Mouse (Mus musculus) cerebellum, postnatal 14 days (tissue): Measurements from ENCODE around the gene Gm37240.
A peak's percentile ranks its signal among the peaks of the same experiment; 100 is the strongest.

Experiments
- DNase-seq, 2 experiments: peaks; one replicate each; pipeline ENCODE4 v3.0.0; 2021; ENCODE audit warnings: mixed read lengths in 2 of 2

Gene Gm37240

DNA sequence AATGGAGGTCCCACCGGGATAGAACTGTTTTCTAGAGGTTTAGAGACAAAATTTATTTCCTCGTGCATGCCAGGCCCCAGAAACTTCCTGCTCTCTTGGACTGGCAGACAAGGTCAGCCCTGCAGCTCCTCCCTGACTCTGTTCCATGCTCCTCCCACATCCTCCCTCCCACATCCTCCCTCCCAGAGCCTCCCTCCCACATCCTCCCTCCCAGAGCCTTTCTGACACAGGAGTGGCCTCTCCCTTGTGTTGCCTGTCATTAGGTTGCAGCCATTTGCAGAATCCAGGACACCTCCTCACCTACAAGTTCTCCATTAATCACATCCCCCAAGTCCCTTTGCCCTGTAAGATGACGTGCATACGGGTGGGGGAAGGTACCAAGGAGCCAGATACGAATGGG is 404.7 kb downstream of the Gm37240 start:
- peak; percentile 69 to 76 for DNase-seq

DNA sequence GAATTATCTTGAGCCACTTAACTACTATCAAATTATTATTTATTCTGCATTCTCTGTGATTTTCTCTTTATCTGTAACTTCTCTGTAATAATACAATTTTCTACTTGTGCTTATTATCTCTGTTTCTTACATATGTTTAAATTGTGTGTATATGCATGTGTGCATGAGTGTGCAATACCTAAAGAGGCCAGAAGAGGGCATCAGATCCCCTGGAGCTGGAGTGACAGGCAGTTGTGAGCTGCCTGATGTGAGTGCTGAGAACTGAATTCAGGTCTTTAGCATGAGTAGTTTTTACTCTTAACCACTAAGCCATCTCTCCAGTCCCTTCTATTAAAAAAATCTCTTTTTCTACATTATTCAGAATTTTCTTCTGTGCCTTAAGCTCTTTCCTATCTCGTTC is 406.7 kb downstream of the Gm37240 start:
- DNase-seq: no peak

DNA sequence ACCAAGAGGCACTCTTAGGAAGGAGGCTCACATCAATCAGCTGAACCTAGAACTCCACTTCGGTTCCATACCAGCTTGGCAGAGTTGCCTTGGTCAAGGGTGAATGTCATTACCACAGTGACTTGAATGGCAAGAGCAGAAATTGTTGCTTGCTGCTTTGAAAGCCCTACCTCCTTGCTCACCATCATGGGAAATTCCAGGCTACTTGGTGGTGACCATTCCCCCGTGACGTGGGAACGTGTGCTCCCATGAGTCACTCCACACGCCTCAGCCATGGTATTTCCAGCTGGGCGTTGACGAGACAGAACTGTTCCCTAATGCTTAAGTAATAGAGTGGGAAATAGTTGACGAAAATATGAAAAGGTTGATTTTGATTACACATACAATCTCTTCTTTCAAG is 408.6 kb downstream of the Gm37240 start:
- DNase-seq: no peak

GRCm38 (mm10) chr3:85469711-85470110 is 417.6 kb downstream of the Gm37240 start:
- DNase-seq: peak in 1 of 2 experiments; percentile 23

- DNase-seq: peak in 1 of 2 experiments; percentile 38
Observed at GRCm38 (mm10) chr3:85468995-85469394, 418.3 kb downstream of the Gm37240 start.

DNA sequence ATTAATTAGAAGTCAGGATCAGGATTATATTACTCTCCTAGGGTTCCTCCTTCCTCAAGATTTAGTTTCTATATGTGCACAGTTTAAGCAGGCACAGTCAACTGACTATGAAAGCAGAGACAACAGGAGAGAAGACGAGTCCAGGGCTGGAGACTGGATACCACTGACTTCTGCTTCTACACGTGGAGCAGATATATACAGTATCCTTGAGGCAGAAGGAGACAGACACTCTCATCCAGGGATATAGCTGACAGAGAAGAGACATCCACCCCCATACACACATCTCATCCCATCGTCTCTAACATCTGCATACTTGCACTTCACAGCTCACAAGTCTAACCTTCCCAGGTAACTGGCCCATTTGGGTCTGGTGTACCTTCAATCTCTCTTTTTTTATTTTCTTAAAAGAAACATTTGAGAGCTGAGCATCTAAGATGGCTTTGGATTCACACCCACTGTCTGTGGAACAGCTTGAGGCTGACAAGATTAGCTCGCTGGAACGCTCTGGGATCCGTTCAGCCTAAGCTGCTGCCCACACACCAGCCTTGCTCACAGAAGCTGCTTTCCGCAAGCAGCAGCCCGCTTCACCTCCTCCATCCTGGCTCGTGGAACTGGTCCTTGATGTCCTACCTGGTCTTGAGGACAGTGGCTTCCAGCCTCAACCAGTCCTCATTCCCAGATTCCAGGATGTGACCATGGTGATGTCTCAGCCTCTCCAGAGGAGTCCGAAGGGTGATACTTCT is 421.9 kb downstream of the Gm37240 start:
- peak; percentile 39 to 41 for DNase-seq

GRCm38 (mm10) chr3:85460021-85460420 is 427.3 kb downstream of the Gm37240 start:
- no peak for DNase-seq

DNA sequence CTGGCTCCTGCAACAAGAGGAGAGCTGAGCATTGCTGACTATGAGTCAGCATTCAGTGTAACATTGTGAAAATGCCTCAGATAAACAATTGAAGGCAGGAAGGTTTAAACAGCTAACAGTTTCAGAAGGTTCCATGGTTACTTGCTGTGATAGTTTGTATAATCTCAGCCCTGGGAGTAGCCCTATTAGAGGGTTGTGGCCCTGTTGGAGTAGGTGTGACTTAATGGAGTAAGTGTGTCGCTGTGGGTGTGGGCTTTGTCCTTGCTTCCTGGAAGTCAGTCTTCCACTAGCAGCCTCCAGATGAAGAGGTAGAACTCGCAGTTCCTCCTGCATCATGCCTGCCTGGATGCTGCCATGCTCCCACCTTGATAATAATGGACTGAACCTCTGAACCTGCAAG is 430.3 kb downstream of the Gm37240 start:
- DNase-seq: no peak

GRCm38 (mm10) chr3:85455453-85455852 is 431.9 kb downstream of the Gm37240 start:
- no peak for DNase-seq

DNA sequence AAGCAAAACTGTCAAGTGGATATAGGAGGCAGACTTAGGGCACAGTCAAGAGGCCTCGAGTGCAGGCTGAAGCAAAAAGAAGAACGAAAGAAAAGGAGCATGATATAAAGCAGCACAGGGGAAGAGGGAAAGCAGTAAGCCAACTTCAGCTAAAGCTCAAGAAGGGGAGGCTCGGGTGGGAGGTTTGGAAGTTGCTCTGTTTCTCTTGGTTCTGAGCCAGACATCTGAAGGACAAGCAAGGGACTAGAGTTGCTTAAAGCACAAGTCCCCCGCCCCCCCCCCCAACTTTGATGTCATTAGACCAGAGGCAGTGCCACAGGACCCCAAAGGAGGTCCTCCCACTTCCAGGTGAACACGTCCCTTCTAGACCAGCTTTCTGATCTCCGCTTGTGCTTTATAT is 433.3 kb downstream of the Gm37240 start:
- DNase-seq: no peak

- peak; percentile 36 to 69 for DNase-seq
Observed at GRCm38 (mm10) chr3:85449461-85449860, 437.9 kb downstream of the Gm37240 start.

DNA sequence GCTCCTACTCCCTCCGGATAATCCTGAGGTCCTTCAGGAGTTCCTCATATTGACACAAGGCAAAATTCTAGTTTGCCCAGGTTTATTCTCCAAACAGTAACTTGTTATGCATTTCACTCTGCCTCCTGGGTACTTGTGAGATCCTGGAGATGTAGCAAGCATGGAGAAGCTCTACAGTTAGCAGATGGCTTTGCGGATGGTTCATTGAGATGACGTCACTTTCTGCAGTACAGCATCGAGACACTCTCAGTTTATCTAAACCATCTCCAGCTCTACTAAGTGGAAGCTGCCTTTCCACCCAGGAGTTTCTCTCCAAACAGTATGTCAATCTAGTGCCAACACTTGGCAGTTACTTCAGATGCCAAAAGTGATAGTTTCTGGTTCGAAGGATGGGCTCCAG is 444.5 kb downstream of the Gm37240 start:
- no peak for DNase-seq

- DNase-seq: no peak
Observed at GRCm38 (mm10) chr3:85442261-85442660, 445.1 kb downstream of the Gm37240 start.

GRCm38 (mm10) chr3:85435406-85435805 is 451.9 kb downstream of the Gm37240 start:
- DNase-seq: no peak

- DNase-seq: no peak
Observed at GRCm38 (mm10) chr3:85431208-85431607, 456.1 kb downstream of the Gm37240 start.

- DNase-seq: no peak
Observed at GRCm38 (mm10) chr3:85423376-85423997, 463.8 kb downstream of the Gm37240 start.

GRCm38 (mm10) chr3:85421403-85421802 is 465.9 kb downstream of the Gm37240 start:
- no peak for DNase-seq

- no peak for DNase-seq
Observed at GRCm38 (mm10) chr3:85417663-85418062, 469.7 kb downstream of the Gm37240 start.

DNA sequence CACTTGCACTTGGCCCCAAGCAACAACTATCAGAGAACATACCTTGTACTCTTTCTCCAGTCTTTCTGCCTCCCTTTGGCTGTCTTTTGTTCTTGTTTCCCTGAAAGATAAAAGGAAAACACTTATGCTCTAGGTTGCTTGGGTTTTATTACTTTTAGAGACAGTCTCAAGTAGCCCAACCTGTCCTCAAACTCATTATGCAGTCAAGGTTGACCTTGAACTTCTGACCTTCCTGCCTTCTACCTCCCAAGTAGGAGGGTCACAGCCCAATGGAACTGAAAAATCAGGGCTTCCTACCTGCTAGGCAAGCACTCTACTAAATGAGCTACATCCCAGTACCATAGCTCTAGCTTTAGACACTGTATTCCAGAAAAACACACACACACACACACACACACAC is 488.5 kb downstream of the Gm37240 start:
- no peak for DNase-seq

DNA sequence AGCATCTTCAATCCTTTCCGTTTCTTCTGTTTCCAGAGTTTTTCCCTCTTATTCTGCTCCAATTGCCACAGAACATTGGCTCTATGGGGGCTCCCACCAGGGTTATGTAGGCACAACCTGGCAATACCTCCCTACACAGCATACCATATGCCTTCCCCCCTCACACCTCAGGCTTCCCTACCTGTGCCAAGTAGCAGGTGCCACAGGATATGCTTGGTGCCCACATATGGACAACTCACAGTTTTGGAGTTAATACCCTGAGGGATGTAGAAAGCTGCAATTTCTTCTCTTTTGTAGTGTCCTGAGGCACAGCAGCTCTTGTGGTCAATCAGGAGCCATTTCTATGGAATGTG is 488.9 kb downstream of the Gm37240 start:
- peak; percentile 81 to 89 for DNase-seq

- peak in 1 of 2 experiments; percentile 51 for DNase-seq
Observed at GRCm38 (mm10) chr3:85397816-85398482, 489.4 kb downstream of the Gm37240 start.

DNA sequence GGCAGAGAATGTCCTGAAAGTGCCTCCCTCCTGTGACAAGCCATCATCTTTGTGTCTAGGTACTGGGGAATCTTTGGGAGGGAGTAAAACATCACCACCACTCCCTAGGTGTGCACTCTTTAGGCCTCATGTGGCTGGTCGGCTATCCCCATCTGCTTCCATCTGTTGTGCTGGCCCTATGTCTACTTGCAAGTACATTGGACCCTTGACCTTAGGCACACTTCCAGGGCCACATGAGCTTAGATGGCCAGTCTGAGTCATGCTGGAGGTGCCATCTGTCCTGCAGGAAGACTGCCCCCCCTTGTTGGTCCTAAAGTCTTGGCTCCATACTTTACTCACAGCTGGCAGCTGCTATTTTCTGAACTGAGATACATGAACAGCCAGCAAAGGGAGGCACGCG is 493.9 kb downstream of the Gm37240 start:
- peak; percentile 81 to 89 for DNase-seq

- DNase-seq: no peak
Observed at GRCm38 (mm10) chr3:85391756-85392155, 495.6 kb downstream of the Gm37240 start.

DNA sequence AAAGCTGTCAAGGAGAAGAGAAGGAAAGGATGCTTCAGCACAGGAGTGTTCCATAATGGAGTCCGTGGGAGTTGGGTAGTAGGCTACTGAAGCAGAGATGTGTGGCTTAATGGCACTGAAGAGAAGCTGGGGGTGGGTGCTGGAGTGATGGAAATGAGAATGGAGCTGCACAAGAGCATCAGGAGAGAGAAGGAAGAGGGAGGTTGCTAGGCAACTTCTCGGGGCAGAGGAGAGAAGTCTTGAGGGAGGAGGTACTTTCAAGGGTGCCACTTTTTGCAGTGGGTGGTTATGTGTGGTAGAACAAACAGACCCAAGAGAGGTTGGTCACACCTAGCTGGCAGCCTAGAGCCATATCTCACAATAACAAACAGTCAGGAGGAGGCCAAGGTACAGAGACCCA is 496.2 kb downstream of the Gm37240 start:
- no peak for DNase-seq
